Mouse (Mus musculus): ENCODE results near the gene Krt88. TPM values are rescaled to one million over a fixed set of nuclear protein-coding genes. Genes with fewer than 3 reads are reported as not detected.

Gene Krt88
- polyA plus RNA-seq, 1 experiment from 2014 or later: 0.17 TPM

Other genes starting within 250 kb of the Krt88 start
- gene Grasp, start 223.6 kb upstream of the Krt88 start, polyA plus RNA-seq (2015; fragmentation: Nextera tagmentation; extraction: Ambion mirVana): 4.7 TPM in 2 replicates
- 9.8 and 10.0 TPM in 2 replicates for gene Nr4a1, start 193.5 kb upstream of the Krt88 start, polyA plus RNA-seq (2015; fragmentation: Nextera tagmentation; extraction: Ambion mirVana)
- gene Atg101, start 163.5 kb upstream of the Krt88 start, polyA plus RNA-seq (2015; fragmentation: Nextera tagmentation; extraction: Ambion mirVana): 75.0 and 80.1 TPM in 2 replicates
- gene 6030408B16Rik, start 154.5 kb upstream of the Krt88 start, polyA plus RNA-seq (2015; fragmentation: Nextera tagmentation; extraction: Ambion mirVana): 18.1 and 19.9 TPM in 2 replicates
- gene Krt80, start 77.6 kb upstream of the Krt88 start, polyA plus RNA-seq (2015; fragmentation: Nextera tagmentation; extraction: Ambion mirVana): 1.6 and 2.3 TPM in 2 replicates
- gene Krt7, start 36.7 kb upstream of the Krt88 start, polyA plus RNA-seq (2015; fragmentation: Nextera tagmentation; extraction: Ambion mirVana): 69.4 and 73.4 TPM in 2 replicates
- gene Krt87, start 8.9 kb upstream of the Krt88 start, polyA plus RNA-seq (2015; fragmentation: Nextera tagmentation; extraction: Ambion mirVana): not detected in 2 replicates
- gene Krt81, start 16.0 kb downstream of the Krt88 start, polyA plus RNA-seq (2015; fragmentation: Nextera tagmentation; extraction: Ambion mirVana): not detected in 2 replicates
- not detected in 2 replicates for gene Krt86, start 25.7 kb downstream of the Krt88 start, polyA plus RNA-seq (2015; fragmentation: Nextera tagmentation; extraction: Ambion mirVana)
- not detected in 2 replicates for gene Krt83, start 43.8 kb downstream of the Krt88 start, polyA plus RNA-seq (2015; fragmentation: Nextera tagmentation; extraction: Ambion mirVana)
- gene Gm49425, start 69.5 kb downstream of the Krt88 start, polyA plus RNA-seq (2015; fragmentation: Nextera tagmentation; extraction: Ambion mirVana): not detected in 2 replicates
- gene Krt84, start 85.1 kb downstream of the Krt88 start, polyA plus RNA-seq (2015; fragmentation: Nextera tagmentation; extraction: Ambion mirVana): 0.31 TPM in 1 of 2 replicates, not detected in the other
- not detected in 2 replicates for gene Krt82, start 102.9 kb downstream of the Krt88 start, polyA plus RNA-seq (2015; fragmentation: Nextera tagmentation; extraction: Ambion mirVana)
- gene Krt90, start 115.2 kb downstream of the Krt88 start, polyA plus RNA-seq (2015; fragmentation: Nextera tagmentation; extraction: Ambion mirVana): 0.08 and 0.32 TPM in 2 replicates
- 0.21 and 0.27 TPM in 2 replicates for gene Krt75, start 126.2 kb downstream of the Krt88 start, polyA plus RNA-seq (2015; fragmentation: Nextera tagmentation; extraction: Ambion mirVana)
- not detected in 2 replicates for gene Gm5414, start 180.4 kb downstream of the Krt88 start, polyA plus RNA-seq (2015; fragmentation: Nextera tagmentation; extraction: Ambion mirVana)
- gene Gm5478, start 199.6 kb downstream of the Krt88 start, polyA plus RNA-seq (2015; fragmentation: Nextera tagmentation; extraction: Ambion mirVana): not detected in 2 replicates
- not detected in 2 replicates for gene Krt6b, start 232.5 kb downstream of the Krt88 start, polyA plus RNA-seq (2015; fragmentation: Nextera tagmentation; extraction: Ambion mirVana)
- 0.62 and 3.8 TPM in 2 replicates for gene Krt6a, start 246.6 kb downstream of the Krt88 start, polyA plus RNA-seq (2015; fragmentation: Nextera tagmentation; extraction: Ambion mirVana)

Measured in kidney, embryonic 15.5 days (tissue).